Mouse (Mus musculus) urinary bladder, postnatal 25 days (tissue): ENCODE data around the gene Slc2a3.
"Not testable (repeated sequence)": the region's sequence is repeated elsewhere in the genome, so short reads cannot be mapped to it uniquely, and the experiment has no call there.

Experiments used
- DNase-seq: peaks from one replicate; pipeline ENCODE4 v3.0.0; 2022; ENCODE audit warnings: low spot score

The Slc2a3 gene

GRCm38 (mm10) chr6:122707036-122707800 lies 94.2 kb downstream of the Slc2a3 start, which contains the start of gene Nanog:
TSS of gene Nanog (plus strand) at chr6:122707489.
- no peak for DNase-seq

GRCm38 (mm10) chr6:122706337-122706840 lies 95.1 kb downstream of the Slc2a3 start:
- DNase-seq, result no peak

GRCm38 (mm10) chr6:122703706-122704105 lies 97.7 kb downstream of the Slc2a3 start:
- no peak for DNase-seq

- no peak for DNase-seq
Observed at GRCm38 (mm10) chr6:122703251-122703650, 98.2 kb downstream of the Slc2a3 start.

- DNase-seq, result peak; percentile 18
Observed at GRCm38 (mm10) chr6:122702480-122703124, 98.8 kb downstream of the Slc2a3 start.

- no peak for DNase-seq
Observed at GRCm38 (mm10) chr6:122701816-122702215, 99.6 kb downstream of the Slc2a3 start.

GRCm38 (mm10) chr6:122699628-122700027 lies 101.8 kb downstream of the Slc2a3 start:
- DNase-seq, result not testable (repeated sequence)

GRCm38 (mm10) chr6:122695398-122695797 lies 106.0 kb downstream of the Slc2a3 start:
- DNase-seq, result no peak

GRCm38 (mm10) chr6:122690082-122690481 lies 111.4 kb downstream of the Slc2a3 start:
- DNase-seq, result no peak

GRCm38 (mm10) chr6:122689411-122690055 lies 111.9 kb downstream of the Slc2a3 start:
- no peak for DNase-seq

- DNase-seq, result no peak
Observed at GRCm38 (mm10) chr6:122686709-122687108, 114.7 kb downstream of the Slc2a3 start.

GRCm38 (mm10) chr6:122682646-122683045 lies 118.8 kb downstream of the Slc2a3 start:
- DNase-seq, result no peak
